Mouse (Mus musculus): ENCODE measurements at regions not wholly inside any gene's neighbourhood (a gene's known extent, or its start where the extent isn't known, plus 50 kb on each side); places are given as distances from the start of the nearest gene placed in this dataset.

DNA sequence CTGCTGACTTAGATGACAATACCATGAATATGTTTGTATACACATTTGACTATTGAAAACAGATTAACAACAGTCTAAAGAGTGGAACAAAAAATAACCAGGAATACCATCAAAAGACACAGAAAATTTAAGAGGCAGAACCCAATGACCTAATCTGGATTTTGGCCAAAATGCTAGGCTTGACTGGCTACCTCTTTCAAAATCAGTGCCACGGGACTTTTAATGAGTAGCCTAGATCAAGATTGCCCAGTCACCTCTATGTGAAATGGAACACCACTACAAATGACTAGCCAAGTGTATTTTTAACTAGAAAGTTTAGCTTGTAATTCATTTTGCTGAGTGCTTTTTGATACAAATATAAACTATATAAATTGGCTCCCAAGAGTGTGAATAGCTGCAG lies 286.0 kb upstream of the N6amt1 start:
- no peaks in the 10 kb centered on the region for H3K9me3 ChIP-seq (ENCODE audit: control insufficient read depth, low read length)
- ATAC-seq (ENCODE audit: low FRiP score) (no peak), DNase-seq (ENCODE audit: low spot score, missing footprints) (no peak)
- H3K36me3 ChIP-seq (ENCODE audit: control insufficient read depth, insufficient read depth, low read length): no peaks in the 10 kb centered on the region
- H3K27me3 ChIP-seq (ENCODE audit: control insufficient read depth, insufficient read depth, low read length): no peaks in the 10 kb centered on the region
- no peak overlapping the region for H3K4me2 ChIP-seq
- WGBS: 79% methylated on average over 1 of the region's 1 CpGs
- no peaks in the 10 kb centered on the region for H3K4me1 ChIP-seq (ENCODE audit: control insufficient read depth, insufficient read depth, low read length)
- no peak overlapping the region for H3K4me3 ChIP-seq (ENCODE audit: low read depth, low read length)
- no peak overlapping the region for H3K9ac ChIP-seq (ENCODE audit: low read length)
- no peak overlapping the region for H3K27ac ChIP-seq (ENCODE audit: low read depth, low read length)

DNA sequence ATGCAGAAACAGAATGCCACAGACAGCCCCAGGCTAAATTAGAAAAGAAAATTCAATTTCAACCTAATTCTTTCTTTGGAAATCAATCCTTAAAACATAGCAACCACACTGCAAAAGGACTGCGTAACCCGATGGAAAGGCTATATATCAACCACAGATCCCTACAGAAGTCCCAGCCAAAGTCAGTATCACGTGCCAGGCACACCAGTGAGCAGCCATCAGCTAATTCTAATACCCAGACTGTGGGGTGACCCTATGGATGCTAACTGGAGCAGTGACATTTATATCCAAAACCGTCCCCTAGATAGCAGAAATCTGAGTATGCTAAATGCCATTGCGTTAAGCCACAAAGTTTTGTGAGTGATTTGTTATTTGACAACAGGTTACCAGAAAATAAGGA lies 286.5 kb upstream of the N6amt1 start:
- Histone ChIP-seq H3K9me3 (ENCODE audit: control insufficient read depth, low read length) (no peaks in the 10 kb centered on the region), H3K4me1 (ENCODE audit: control insufficient read depth, insufficient read depth, low read length) (no peaks in the 10 kb centered on the region), H3K9ac (ENCODE audit: low read length) (no peak overlapping the region), H3K4me3 (ENCODE audit: low read depth, low read length) (no peak overlapping the region), H3K36me3 (ENCODE audit: control insufficient read depth, insufficient read depth, low read length) (no peaks in the 10 kb centered on the region), H3K4me2 (no peak overlapping the region), H3K27ac (ENCODE audit: low read depth, low read length) (no peak overlapping the region), H3K27me3 (ENCODE audit: control insufficient read depth, insufficient read depth, low read length) (no peaks in the 10 kb centered on the region)
- ATAC-seq (ENCODE audit: low FRiP score): no peak
- DNase-seq (ENCODE audit: low spot score, missing footprints): no peak
- WGBS: 92% methylated on average over 5 of the region's 5 CpGs

DNA sequence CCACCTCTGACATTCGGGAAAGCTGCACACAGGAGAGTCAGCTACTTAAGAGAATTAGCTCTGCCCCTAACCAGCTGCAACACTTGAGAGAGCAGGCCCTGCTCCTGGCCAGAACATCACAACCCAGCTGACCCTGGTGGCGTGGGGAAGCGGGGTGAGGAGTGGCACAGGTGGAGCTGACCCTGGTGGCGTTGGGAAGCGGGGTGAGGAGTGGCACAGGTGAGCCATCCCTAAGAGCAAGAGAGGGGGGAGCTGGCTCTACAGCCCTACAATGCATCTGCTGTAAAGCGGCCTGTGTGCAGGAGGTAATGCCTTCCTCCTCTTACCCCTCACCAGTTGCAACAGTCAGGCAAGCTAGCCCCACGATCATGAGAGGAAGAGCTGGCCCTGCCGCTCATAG lies 293.5 kb upstream of the N6amt1 start:
- Histone ChIP-seq H3K4me1 (ENCODE audit: control insufficient read depth, insufficient read depth, low read length) (no peaks in the 10 kb centered on the region), H3K9me3 (ENCODE audit: control insufficient read depth, low read length) (no peaks in the 10 kb centered on the region), H3K36me3 (ENCODE audit: control insufficient read depth, insufficient read depth, low read length) (no peaks in the 10 kb centered on the region), H3K27me3 (ENCODE audit: control insufficient read depth, insufficient read depth, low read length) (no peaks in the 10 kb centered on the region), H3K4me2 (no peak overlapping the region), H3K27ac (ENCODE audit: low read depth, low read length) (no peak overlapping the region), H3K9ac (ENCODE audit: low read length) (no peak overlapping the region), H3K4me3 (ENCODE audit: low read depth, low read length) (no peak overlapping the region)
- WGBS: 94% methylated on average over 8 of the region's 8 CpGs
- ATAC-seq (ENCODE audit: low FRiP score) (peak; percentile 50; the same call in 1 of the 2 replicates), DNase-seq (ENCODE audit: low spot score, missing footprints) (no peak)

DNA sequence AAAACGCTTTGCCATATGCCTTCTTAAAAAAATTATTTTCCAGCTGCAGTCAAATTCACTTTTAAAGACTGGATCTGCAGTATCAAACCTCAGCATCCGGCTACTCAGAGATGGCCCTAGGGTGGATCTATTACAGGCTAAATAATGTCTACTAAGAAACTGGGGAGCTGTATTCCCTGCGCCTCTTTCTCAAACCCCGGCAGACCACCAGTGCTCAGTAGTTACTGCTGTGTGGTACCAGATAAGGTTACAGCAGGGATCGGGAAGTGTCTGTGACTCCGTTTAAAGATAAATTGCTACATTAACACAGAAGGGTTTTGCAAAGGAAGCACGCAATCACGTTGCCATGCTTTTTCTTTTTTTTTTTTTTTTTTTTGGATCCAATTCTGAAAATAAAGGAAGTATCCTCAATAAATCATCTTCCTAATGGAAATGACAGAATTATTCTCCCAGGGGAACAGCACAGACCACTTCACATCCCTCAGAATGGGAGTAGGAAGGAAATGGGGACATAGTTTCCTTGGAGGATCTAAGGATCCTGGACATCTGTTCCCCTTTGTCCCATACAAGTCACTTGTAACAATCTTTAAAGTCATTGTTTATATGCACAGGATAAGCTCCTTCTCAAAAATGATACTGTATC lies 304.1 kb upstream of the N6amt1 start:
- ATAC-seq (ENCODE audit: low FRiP score): no peak
- no peak overlapping the region for H3K9ac ChIP-seq (ENCODE audit: low read length)
- H3K4me3 ChIP-seq (ENCODE audit: low read depth, low read length): no peak overlapping the region
- H3K9me3 ChIP-seq (ENCODE audit: control insufficient read depth, low read length): no peaks in the 10 kb centered on the region
- H3K27me3 ChIP-seq (ENCODE audit: control insufficient read depth, insufficient read depth, low read length): no peaks in the 10 kb centered on the region
- H3K4me2 ChIP-seq: no peak overlapping the region
- no peak for DNase-seq (ENCODE audit: low spot score, missing footprints)
- no peaks in the 10 kb centered on the region for H3K4me1 ChIP-seq (ENCODE audit: control insufficient read depth, insufficient read depth, low read length)
- H3K27ac ChIP-seq (ENCODE audit: low read depth, low read length): no peak overlapping the region
- no peaks in the 10 kb centered on the region for H3K36me3 ChIP-seq (ENCODE audit: control insufficient read depth, insufficient read depth, low read length)
- 81% methylated on average over 8 of the region's 8 CpGs for WGBS

DNA sequence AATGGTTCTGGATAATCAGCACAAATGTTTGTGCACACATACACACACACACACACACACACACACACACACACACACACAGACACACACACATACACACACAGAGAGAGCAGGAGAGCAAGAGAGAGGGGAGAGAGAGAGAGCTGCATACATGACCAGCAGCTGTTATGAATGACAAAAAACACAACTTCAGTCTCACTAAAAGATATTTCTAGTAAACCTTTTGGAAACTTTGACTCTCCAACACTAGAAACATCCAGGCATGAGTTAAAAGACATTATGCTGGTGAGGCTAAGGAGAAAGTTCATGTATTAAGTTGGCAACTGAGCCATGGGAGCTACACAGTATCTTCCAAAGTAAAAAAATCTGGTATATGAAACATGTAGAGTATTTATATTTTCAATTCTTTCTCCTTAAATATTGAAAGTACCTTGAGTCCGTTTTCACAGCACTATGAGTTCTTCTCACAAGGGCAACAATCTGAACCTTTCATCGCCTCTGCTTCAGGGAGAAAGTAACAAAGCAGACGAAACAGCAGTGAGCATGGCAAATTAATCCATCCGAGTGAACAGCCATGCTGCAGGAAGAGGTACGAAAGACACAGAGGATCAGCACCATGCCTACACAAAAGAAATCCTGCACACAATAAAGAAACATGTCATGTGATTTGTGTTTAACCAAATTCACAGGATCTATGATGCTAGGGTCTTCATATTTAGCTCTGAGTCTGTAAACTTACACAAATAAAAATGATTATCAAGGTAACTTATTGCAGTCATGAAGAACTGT lies 309.0 kb upstream of the N6amt1 start:
- no peaks in the 10 kb centered on the region for H3K9me3 ChIP-seq (ENCODE audit: control insufficient read depth, low read length)
- no peak overlapping the region for H3K4me3 ChIP-seq (ENCODE audit: low read depth, low read length)
- no peak overlapping the region for H3K27ac ChIP-seq (ENCODE audit: low read depth, low read length)
- 47% methylated on average over 5 of the region's 5 CpGs for WGBS
- H3K36me3 ChIP-seq (ENCODE audit: control insufficient read depth, insufficient read depth, low read length): no peaks in the 10 kb centered on the region
- no peak overlapping the region for H3K4me2 ChIP-seq
- H3K4me1 ChIP-seq (ENCODE audit: control insufficient read depth, insufficient read depth, low read length): no peaks in the 10 kb centered on the region
- no peak overlapping the region for H3K9ac ChIP-seq (ENCODE audit: low read length)
- 0 out of 2 replicates have a peak, but pooled peaks have one; percentile 52 for ATAC-seq (ENCODE audit: low FRiP score)
- no peaks in the 10 kb centered on the region for H3K27me3 ChIP-seq (ENCODE audit: control insufficient read depth, insufficient read depth, low read length)
- no peak for DNase-seq (ENCODE audit: low spot score, missing footprints)

DNA sequence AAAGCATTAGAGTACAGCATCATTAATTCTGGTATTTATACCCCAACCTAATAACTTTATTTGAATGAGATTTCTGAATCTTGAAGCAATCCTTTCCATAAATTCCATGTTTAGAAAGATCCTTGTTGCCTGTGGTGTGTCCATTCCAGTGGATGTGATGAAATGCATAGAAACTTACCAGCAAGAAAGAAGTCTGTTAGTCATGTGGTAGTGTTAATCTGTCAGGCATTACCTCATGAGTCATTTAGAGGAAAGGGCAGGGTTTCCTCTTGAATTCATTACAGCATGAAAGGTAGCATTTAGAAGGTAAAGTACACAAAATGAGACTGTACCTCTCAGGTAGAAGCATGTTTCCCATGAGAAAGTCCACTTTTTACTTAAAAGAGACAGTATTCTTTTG lies 310.3 kb upstream of the N6amt1 start:
- Histone ChIP-seq H3K36me3 (ENCODE audit: control insufficient read depth, insufficient read depth, low read length) (no peaks in the 10 kb centered on the region), H3K27me3 (ENCODE audit: control insufficient read depth, insufficient read depth, low read length) (no peaks in the 10 kb centered on the region), H3K9me3 (ENCODE audit: control insufficient read depth, low read length) (no peaks in the 10 kb centered on the region), H3K9ac (ENCODE audit: low read length) (no peak overlapping the region), H3K4me2 (no peak overlapping the region), H3K4me3 (ENCODE audit: low read depth, low read length) (no peak overlapping the region), H3K4me1 (ENCODE audit: control insufficient read depth, insufficient read depth, low read length) (no peaks in the 10 kb centered on the region), H3K27ac (ENCODE audit: low read depth, low read length) (no peak overlapping the region)
- ATAC-seq (ENCODE audit: low FRiP score): no peak
- DNase-seq (ENCODE audit: low spot score, missing footprints): no peak

DNA sequence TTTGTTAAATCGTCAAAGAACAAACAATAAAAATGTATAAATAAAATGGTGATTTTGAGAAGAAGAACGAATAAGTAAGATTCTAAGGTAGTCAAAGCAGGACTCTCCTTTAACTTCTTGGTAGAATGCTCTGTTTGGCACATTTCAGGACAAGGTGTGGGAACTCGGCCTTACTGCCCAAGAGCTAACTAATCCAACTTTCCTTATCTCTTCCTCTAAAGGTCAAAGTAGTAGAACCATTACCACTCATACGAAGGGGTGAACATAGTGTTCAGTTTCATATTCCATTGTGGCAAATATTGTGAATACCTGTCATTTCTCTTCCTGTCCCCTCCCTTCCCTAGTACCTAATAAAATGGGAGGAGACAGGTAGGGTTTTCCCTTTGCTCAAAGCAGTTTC lies 313.6 kb upstream of the N6amt1 start:
- H3K4me3 ChIP-seq (ENCODE audit: low read depth, low read length): no peak overlapping the region
- no peak overlapping the region for H3K4me2 ChIP-seq
- DNase-seq (ENCODE audit: low spot score, missing footprints) (no peak), ATAC-seq (ENCODE audit: low FRiP score) (no peak)
- H3K36me3 ChIP-seq (ENCODE audit: control insufficient read depth, insufficient read depth, low read length): no peaks in the 10 kb centered on the region
- WGBS: 83% methylated on average over 4 of the region's 4 CpGs
- H3K27me3 ChIP-seq (ENCODE audit: control insufficient read depth, insufficient read depth, low read length): no peaks in the 10 kb centered on the region
- H3K27ac ChIP-seq (ENCODE audit: low read depth, low read length): no peak overlapping the region
- H3K4me1 ChIP-seq (ENCODE audit: control insufficient read depth, insufficient read depth, low read length): no peaks in the 10 kb centered on the region
- H3K9me3 ChIP-seq (ENCODE audit: control insufficient read depth, low read length): no peaks in the 10 kb centered on the region
- no peak overlapping the region for H3K9ac ChIP-seq (ENCODE audit: low read length)

DNA sequence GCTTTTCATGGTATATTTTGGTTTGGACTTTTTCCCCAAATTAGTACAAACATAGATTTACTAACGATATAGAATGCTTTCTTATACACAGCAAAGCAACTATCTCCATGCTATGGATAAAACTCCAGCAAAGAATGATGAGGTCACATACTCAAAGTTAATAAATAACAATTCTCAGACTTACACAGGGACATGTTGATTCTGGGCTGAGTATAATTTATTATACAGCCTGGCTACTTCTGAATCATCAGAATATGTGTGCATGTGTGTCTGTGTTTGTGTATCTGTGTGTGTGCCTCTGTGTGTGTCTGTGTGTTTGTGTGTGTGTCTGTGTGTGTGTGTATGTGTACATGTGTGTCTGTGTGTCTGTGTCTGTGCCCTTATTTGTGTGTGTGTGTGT lies 314.1 kb upstream of the N6amt1 start:
- Histone ChIP-seq H3K27ac (ENCODE audit: low read depth, low read length) (no peak overlapping the region), H3K4me3 (ENCODE audit: low read depth, low read length) (no peak overlapping the region), H3K9me3 (ENCODE audit: control insufficient read depth, low read length) (no peaks in the 10 kb centered on the region), H3K4me1 (ENCODE audit: control insufficient read depth, insufficient read depth, low read length) (no peaks in the 10 kb centered on the region), H3K9ac (ENCODE audit: low read length) (no peak overlapping the region), H3K27me3 (ENCODE audit: control insufficient read depth, insufficient read depth, low read length) (no peaks in the 10 kb centered on the region), H3K36me3 (ENCODE audit: control insufficient read depth, insufficient read depth, low read length) (no peaks in the 10 kb centered on the region), H3K4me2 (no peak overlapping the region)
- WGBS: 88% methylated on average over 1 of the region's 1 CpGs
- no peak for ATAC-seq (ENCODE audit: low FRiP score)
- no peak for DNase-seq (ENCODE audit: low spot score, missing footprints)

DNA sequence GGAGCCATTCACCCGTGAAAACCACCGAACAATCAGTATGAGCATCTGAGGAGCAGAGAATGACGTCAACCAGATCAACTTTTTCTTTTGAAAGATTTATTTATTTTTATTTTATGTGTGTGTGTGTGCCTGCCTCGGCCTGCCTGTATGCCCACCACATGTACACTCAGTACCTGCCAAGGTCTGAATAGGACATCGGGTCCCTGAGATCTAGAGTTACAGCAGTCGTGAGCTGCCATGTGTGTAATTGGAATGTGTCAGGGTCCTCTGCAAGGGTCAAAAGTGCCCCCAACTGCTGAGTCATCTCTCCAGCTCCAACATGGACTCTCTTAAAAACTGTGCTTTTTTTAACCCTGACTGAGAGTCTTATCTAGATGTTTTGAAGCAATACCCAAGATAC lies 316.9 kb upstream of the N6amt1 start:
- WGBS: 87% methylated on average over 6 of the region's 6 CpGs
- H3K36me3 ChIP-seq (ENCODE audit: control insufficient read depth, insufficient read depth, low read length): no peaks in the 10 kb centered on the region
- DNase-seq (ENCODE audit: low spot score, missing footprints) (peak; percentile 47), ATAC-seq (ENCODE audit: low FRiP score) (no peak)
- H3K4me2 ChIP-seq: no peak overlapping the region
- H3K27ac ChIP-seq (ENCODE audit: low read depth, low read length): no peak overlapping the region
- H3K4me3 ChIP-seq (ENCODE audit: low read depth, low read length): no peak overlapping the region
- no peaks in the 10 kb centered on the region for H3K9me3 ChIP-seq (ENCODE audit: control insufficient read depth, low read length)
- H3K4me1 ChIP-seq (ENCODE audit: control insufficient read depth, insufficient read depth, low read length): no peaks in the 10 kb centered on the region
- no peaks in the 10 kb centered on the region for H3K27me3 ChIP-seq (ENCODE audit: control insufficient read depth, insufficient read depth, low read length)
- no peak overlapping the region for H3K9ac ChIP-seq (ENCODE audit: low read length)

Data from midbrain, embryonic 11.5 days (tissue).